Mouse (Mus musculus) intestine, embryonic 15.5 days (tissue): ENCODE results near the gene Utp14a. TPM values are rescaled to one million over a fixed set of nuclear protein-coding genes. Genes with fewer than 3 reads are reported as not detected.
"Not testable (repeated sequence)": the region's sequence is repeated elsewhere in the genome, so short reads cannot be mapped to it uniquely, and the experiment has no call there.

Experiments
- ATAC-seq: fragments of 200-750 bp; cut with Nextera tagmentation; 2 replicates; pipeline ENCODE4 v1.8.0; 2017; ENCODE audit warnings: moderate TSS enrichment, moderate library complexity
- H3K27ac ChIP-seq: fragments of 300-500 bp; sonication (generic); 2 replicates; pipeline ENCODE4 v1.5.1; 2015; ENCODE audit warnings: mild to moderate bottlenecking, inconsistent platforms
- H3K27me3 ChIP-seq: fragments of 300-500 bp; sonication (generic); replicated peaks from 2 replicates; pipeline ENCODE4 v1.6.1; 2015; ENCODE audit warnings: inconsistent platforms
- H3K36me3 ChIP-seq: fragments of 300-500 bp; sonication (generic); 2 replicates; pipeline ENCODE4 v1.6.1; 2015; ENCODE audit warnings: inconsistent platforms
- H3K4me1 ChIP-seq: fragments of 300-500 bp; sonication (generic); replicated peaks from 2 replicates; pipeline ENCODE4 v1.6.1; 2015; ENCODE audit warnings: inconsistent platforms
- H3K4me2 ChIP-seq: fragments of 300-500 bp; sonication (generic); replicated peaks from 2 replicates; pipeline ENCODE4 v1.6.1; 2015; ENCODE audit warnings: mild to moderate bottlenecking, inconsistent platforms
- H3K4me3 ChIP-seq: fragments of 300-500 bp; sonication (generic); replicated peaks from 2 replicates; pipeline ENCODE4 v1.5.1; 2015; ENCODE audit warnings: inconsistent platforms
- H3K9ac ChIP-seq: fragments of 300-500 bp; sonication (generic); 2 replicates; pipeline ENCODE4 v1.6.1; 2015; ENCODE audit warnings: inconsistent platforms
- H3K9me3 ChIP-seq: fragments of 300-500 bp; sonication (generic); 2 replicates; pipeline ENCODE4 v1.6.1; 2016; ENCODE audit warnings: inconsistent platforms
- WGBS: fragments of 180-500 bp; shearing (Covaris S2); methylation state at CpG from one replicate; pipeline ENCODE4 v1.1.7; 2015; 5-methylcytosine and 5-hydroxymethylcytosine counted together
- polyA plus RNA-seq: library from polyadenylated mRNA; unstranded; fragments of >200 nt; fragmentation: Nextera tagmentation; extraction: Ambion mirVana; gene quantifications from 2 replicates; pipeline ENCODE4 v1.2.1, GENCODE M21; 2015

Utp14a gene
- polyA plus RNA-seq = 15.4 and 16.4 TPM in 2 replicates

GRCm38 (mm10) chrX:48256468-48257007 is at the start of gene Utp14a:
Gene Utp14a (plus strand): TSS chrX:48256862.
- Histone ChIP-seq H3K9ac (peak within 1 kb of the TSS; percentile 45), H3K4me1 (no peaks in the 10 kb centered on the region), H3K27me3 (no peaks in the 10 kb centered on the region), H3K27ac (peak within 1 kb of the TSS; percentile 58), H3K4me3 (peak within 1 kb of the TSS; percentile 50), H3K4me2 (peak within 1 kb of the TSS; percentile 62), H3K9me3 (no peaks in the 10 kb centered on the region), H3K36me3 (no peaks in the 10 kb centered on the region)
- peak; percentile 99 for ATAC-seq
- 10% methylated on average over 33 of the region's 33 CpGs for WGBS

- peak overlapping the region; percentile 60 for H3K9ac ChIP-seq
- peak overlapping the region; percentile 78 for H3K27ac ChIP-seq
- H3K4me1 ChIP-seq = no peaks in the 10 kb centered on the region
- H3K9me3 ChIP-seq = no peaks in the 10 kb centered on the region
- no peaks in the 10 kb centered on the region for H3K27me3 ChIP-seq
- WGBS = 17% methylated on average over 36 of the region's 36 CpGs
- no peaks in the 10 kb centered on the region for H3K36me3 ChIP-seq
- peak overlapping the region; percentile 57 for H3K4me2 ChIP-seq
- peak overlapping the region; percentile 59 for H3K4me3 ChIP-seq
- peak; percentile 80 for ATAC-seq
Measured at GRCm38 (mm10) chrX:48207761-48208487, 48.7 kb upstream of the Utp14a start.

- Histone ChIP-seq H3K4me3 (peak within 1 kb of the TSS; percentile 59), H3K9ac (peak within 1 kb of the TSS; percentile 60), H3K27me3 (no peaks in the 10 kb centered on the region), H3K4me2 (peak within 1 kb of the TSS; percentile 57), H3K27ac (peak within 1 kb of the TSS; percentile 78), H3K9me3 (no peaks in the 10 kb centered on the region), H3K36me3 (no peaks in the 10 kb centered on the region), H3K4me1 (no peaks in the 10 kb centered on the region)
- ATAC-seq = peak; percentile 97
- WGBS = 15% methylated on average over 34 of the region's 34 CpGs
Measured at GRCm38 (mm10) chrX:48208519-48209185, 48.0 kb upstream of the Utp14a start, which contains the start of gene Zdhhc9. Gene Zdhhc9 (minus strand): TSS chrX:48208878.

GRCm38 (mm10) chrX:48209746-48210145 is 46.9 kb upstream of the Utp14a start:
- H3K4me2 ChIP-seq, ATAC-seq, H3K27me3 ChIP-seq, H3K9ac ChIP-seq, H3K4me3 ChIP-seq, H3K27ac ChIP-seq, H3K4me1 ChIP-seq, H3K9me3 ChIP-seq, H3K36me3 ChIP-seq: not testable (repeated sequence)
- 64% methylated on average over 4 of the region's 4 CpGs for WGBS

GRCm38 (mm10) chrX:48219468-48219867 is 37.2 kb upstream of the Utp14a start:
- no peaks in the 10 kb centered on the region for H3K9me3 ChIP-seq
- no peak for ATAC-seq
- no peaks in the 10 kb centered on the region for H3K4me1 ChIP-seq
- no peak overlapping the region for H3K4me3 ChIP-seq
- no peak overlapping the region for H3K4me2 ChIP-seq
- no peaks in the 10 kb centered on the region for H3K36me3 ChIP-seq
- no peak overlapping the region for H3K9ac ChIP-seq
- WGBS = 84% methylated on average over 5 of the region's 5 CpGs
- H3K27me3 ChIP-seq = no peaks in the 10 kb centered on the region
- H3K27ac ChIP-seq = no peak overlapping the region

- H3K36me3 ChIP-seq = no peaks in the 10 kb centered on the region
- no peak overlapping the region for H3K4me3 ChIP-seq
- H3K4me2 ChIP-seq = no peak overlapping the region
- no peaks in the 10 kb centered on the region for H3K9me3 ChIP-seq
- 77% methylated on average over 7 of the region's 7 CpGs for WGBS
- no peaks in the 10 kb centered on the region for H3K27me3 ChIP-seq
- no peak overlapping the region for H3K9ac ChIP-seq
- ATAC-seq = no peak
- H3K4me1 ChIP-seq = no peaks in the 10 kb centered on the region
- no peak overlapping the region for H3K27ac ChIP-seq
Measured at GRCm38 (mm10) chrX:48222706-48223105, 34.0 kb upstream of the Utp14a start.

GRCm38 (mm10) chrX:48226225-48226624 is 30.4 kb upstream of the Utp14a start:
- Histone ChIP-seq H3K4me3 (no peak overlapping the region), H3K9ac (no peak overlapping the region), H3K27ac (no peak overlapping the region), H3K36me3 (no peaks in the 10 kb centered on the region), H3K27me3 (no peaks in the 10 kb centered on the region), H3K4me1 (no peaks in the 10 kb centered on the region), H3K4me2 (no peak overlapping the region), H3K9me3 (no peaks in the 10 kb centered on the region)
- 80% methylated on average over 7 of the region's 7 CpGs for WGBS
- ATAC-seq = no peak

GRCm38 (mm10) chrX:48234417-48234816 is 22.2 kb upstream of the Utp14a start:
- no peaks in the 10 kb centered on the region for H3K27me3 ChIP-seq
- H3K4me1 ChIP-seq = no peaks in the 10 kb centered on the region
- 53% methylated on average over 7 of the region's 7 CpGs for WGBS
- 0 out of 2 replicates have a peak overlapping the region, but pooled peaks have one; percentile 6 for H3K4me2 ChIP-seq
- no peak overlapping the region for H3K27ac ChIP-seq
- H3K9ac ChIP-seq = no peak overlapping the region
- H3K9me3 ChIP-seq = no peaks in the 10 kb centered on the region
- ATAC-seq = peak; percentile 78
- no peaks in the 10 kb centered on the region for H3K36me3 ChIP-seq
- no peak overlapping the region for H3K4me3 ChIP-seq

GRCm38 (mm10) chrX:48255830-48256428 is 733 bp upstream of the Utp14a start:
- Histone ChIP-seq H3K4me2 (peak overlapping the region; percentile 62), H3K9ac (peak overlapping the region; percentile 45; the same call in 1 of the 2 replicates), H3K4me3 (peak overlapping the region; percentile 50), H3K27me3 (no peaks in the 10 kb centered on the region), H3K27ac (peak overlapping the region; percentile 58), H3K9me3 (no peaks in the 10 kb centered on the region), H3K36me3 (no peaks in the 10 kb centered on the region), H3K4me1 (no peaks in the 10 kb centered on the region)
- peak; percentile 67 for ATAC-seq
- WGBS = 13% methylated on average over 18 of the region's 18 CpGs

GRCm38 (mm10) chrX:48257011-48257410 is 349 bp downstream of the Utp14a start:
- Histone ChIP-seq H3K27ac (no peak overlapping the region), H3K27me3 (no peaks in the 10 kb centered on the region), H3K36me3 (no peaks in the 10 kb centered on the region), H3K4me2 (peak overlapping the region; percentile 47), H3K9me3 (no peaks in the 10 kb centered on the region), H3K4me1 (no peaks in the 10 kb centered on the region), H3K4me3 (peak overlapping the region; percentile 50), H3K9ac (peak overlapping the region; percentile 23; the same call in 1 of the 2 replicates)
- ATAC-seq = peak; percentile 23; the same call in 1 of the 2 replicates
- 12% methylated on average over 16 of the region's 16 CpGs for WGBS

- Histone ChIP-seq H3K4me3 (no peak overlapping the region), H3K27ac (no peak overlapping the region), H3K9ac (no peak overlapping the region), H3K4me1 (no peaks in the 10 kb centered on the region), H3K9me3 (no peaks in the 10 kb centered on the region), H3K27me3 (no peaks in the 10 kb centered on the region), H3K36me3 (no peaks in the 10 kb centered on the region), H3K4me2 (no peak overlapping the region)
- no peak for ATAC-seq
- 85% methylated on average over 4 of the region's 4 CpGs for WGBS
Measured at GRCm38 (mm10) chrX:48271671-48272070, 15.0 kb downstream of the Utp14a start.

GRCm38 (mm10) chrX:48274634-48275033 is 18.0 kb downstream of the Utp14a start:
- Histone ChIP-seq H3K27me3 (no peaks in the 10 kb centered on the region), H3K9me3 (no peaks in the 10 kb centered on the region), H3K27ac (no peak overlapping the region), H3K4me2 (no peak overlapping the region), H3K36me3 (no peaks in the 10 kb centered on the region), H3K9ac (no peak overlapping the region), H3K4me3 (no peak overlapping the region), H3K4me1 (no peaks in the 10 kb centered on the region)
- no peak for ATAC-seq
- WGBS = 89% methylated on average over 10 of the region's 10 CpGs
